Mouse (Mus musculus) c-Kit-positive CD71-positive TER-119-negative erythroid progenitor cells, embryonic 14.5 days (primary cell): ENCODE results near the gene Klhdc4.
A peak's percentile ranks its signal among the peaks of the same experiment; 100 is the strongest.

Experiments
- DNase-seq: peaks from one replicate; pipeline ENCODE4 v3.0.0-alpha.2; 2013; ENCODE audit warnings: low read depth

Klhdc4 gene

GRCm38 (mm10) chr8:121829048-121829776 lies at the start of gene Klhdc4:
Gene Klhdc4, minus strand, starts transcription at chr8:121829569.
- peak; percentile 91 for DNase-seq

GRCm38 (mm10) chr8:121877828-121878480 lies 48.6 kb upstream of the Klhdc4 start:
- no peak for DNase-seq

- no peak for DNase-seq
Observed at GRCm38 (mm10) chr8:121877212-121877611, 47.8 kb upstream of the Klhdc4 start.

- DNase-seq: no peak
Observed at GRCm38 (mm10) chr8:121875517-121875916, 46.1 kb upstream of the Klhdc4 start.

- DNase-seq: no peak
Observed at GRCm38 (mm10) chr8:121875045-121875444, 45.7 kb upstream of the Klhdc4 start.

GRCm38 (mm10) chr8:121874031-121874430 lies 44.7 kb upstream of the Klhdc4 start:
- DNase-seq: peak; percentile 34

- no peak for DNase-seq
Observed at GRCm38 (mm10) chr8:121871833-121872440, 42.6 kb upstream of the Klhdc4 start.

- no peak for DNase-seq
Observed at GRCm38 (mm10) chr8:121870190-121870589, 40.8 kb upstream of the Klhdc4 start.

GRCm38 (mm10) chr8:121868896-121869295 lies 39.5 kb upstream of the Klhdc4 start:
- DNase-seq: no peak

GRCm38 (mm10) chr8:121868196-121868595 lies 38.8 kb upstream of the Klhdc4 start:
- no peak for DNase-seq

- no peak for DNase-seq
Observed at GRCm38 (mm10) chr8:121865356-121865755, 36.0 kb upstream of the Klhdc4 start.

- DNase-seq: peak; percentile 62
Observed at GRCm38 (mm10) chr8:121861806-121862548, 32.6 kb upstream of the Klhdc4 start.

GRCm38 (mm10) chr8:121861276-121861675 lies 31.9 kb upstream of the Klhdc4 start:
- no peak for DNase-seq

GRCm38 (mm10) chr8:121857747-121858146 lies 28.4 kb upstream of the Klhdc4 start:
- DNase-seq: no peak

GRCm38 (mm10) chr8:121857331-121857730 lies 28.0 kb upstream of the Klhdc4 start:
- no peak for DNase-seq

GRCm38 (mm10) chr8:121856071-121856746 lies 26.8 kb upstream of the Klhdc4 start:
- DNase-seq: no peak

GRCm38 (mm10) chr8:121853586-121853985 lies 24.2 kb upstream of the Klhdc4 start:
- no peak for DNase-seq

GRCm38 (mm10) chr8:121852464-121852863 lies 23.1 kb upstream of the Klhdc4 start:
- no peak for DNase-seq

- no peak for DNase-seq
Observed at GRCm38 (mm10) chr8:121851716-121852115, 22.3 kb upstream of the Klhdc4 start.

- DNase-seq: peak; percentile 97
Observed at GRCm38 (mm10) chr8:121850821-121851470, 21.6 kb upstream of the Klhdc4 start.

GRCm38 (mm10) chr8:121850436-121850820 lies 21.1 kb upstream of the Klhdc4 start:
- no peak for DNase-seq
